Comparison of ENCODE assay signal across 10 mouse cellular contexts in the genomic region with DNA sequence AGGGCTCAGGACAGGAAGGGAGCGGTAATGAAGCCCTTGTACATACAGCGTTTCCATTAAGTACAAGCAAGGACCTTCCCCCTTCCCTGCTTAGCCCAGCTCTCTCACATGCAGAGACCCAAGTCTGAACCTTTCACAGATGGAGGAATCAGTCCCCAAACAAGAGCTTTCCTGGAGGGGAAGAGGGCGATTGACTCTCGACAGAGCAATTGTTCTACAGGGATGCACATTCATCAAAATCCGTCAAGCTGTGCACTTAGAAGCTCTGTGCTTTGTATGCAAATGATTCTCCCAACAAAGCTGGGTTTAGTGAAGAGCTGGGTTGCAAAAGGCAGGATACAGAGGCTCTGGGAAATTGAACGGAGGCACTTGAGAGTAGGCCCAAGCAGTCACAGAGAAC.
DNase-seq lines count a peak whose midpoint lies in the region; ATAC-seq lines count a peak whose summit lies in the region.
"Had no signal": no experiment of that assay in that cellular context is flagged by ENCODE, and none has a peak within 500 bp of the region (broad histone marks: within the 10 kb centered on the region; RNA-seq: fewer than 3 reads in every experiment).

No protein-coding gene starts in this region.

- ATAC-seq in kidney, embryonic 14.5 days (ENCODE audit: low FRiP score, low TSS enrichment), result no peak
- ATAC-seq in limb, embryonic 11.5 days (ENCODE audit: insufficient number of reproducible peaks, low FRiP score, low TSS enrichment, low read depth), result no peak

- H3K36me3 ChIP-seq in kidney, embryonic 14.5 days (ENCODE audit: control insufficient read depth, insufficient read depth, low read length), result no peaks in the 10 kb centered on the region
- H3K36me3 ChIP-seq in limb, embryonic 11.5 days (ENCODE audit: control insufficient read depth, insufficient read depth, low read length), result no peaks in the 10 kb centered on the region
- H3K36me3 ChIP-seq: G1E had no signal

- WGBS in kidney, embryonic 14.5 days, result 38% methylated on average over 6 of the region's 6 CpGs
- 25% methylated on average over 6 of the region's 6 CpGs for WGBS in limb, embryonic 11.5 days

- no peak overlapping the region for H3K4me2 ChIP-seq in kidney, embryonic 14.5 days (replicated peaks; ENCODE audit: low read depth, low read length)
- no peak overlapping the region for H3K4me2 ChIP-seq in limb, embryonic 11.5 days (ENCODE audit: low read depth, severe bottlenecking)

- H3K4me1 ChIP-seq in kidney, embryonic 14.5 days (ENCODE audit: control insufficient read depth, insufficient read depth, low read length), result peaks cover 57% of the 10 kb centered on the region
- peaks cover 56% of the 10 kb centered on the region for H3K4me1 ChIP-seq in brown adipose tissue, adult 24 weeks (ENCODE audit: control insufficient read depth, insufficient read depth, insufficient read length, low read length)
- peaks cover 52% of the 10 kb centered on the region for H3K4me1 ChIP-seq in limb, embryonic 11.5 days (ENCODE audit: control insufficient read depth, insufficient read depth, low read length)

- H3K4me3 ChIP-seq in kidney, embryonic 14.5 days (ENCODE audit: low read length), result no peak overlapping the region
- H3K4me3 ChIP-seq in brown adipose tissue, adult 24 weeks (ENCODE audit: insufficient read depth, low read depth, low read length), result no peak overlapping the region
- no peak overlapping the region for H3K4me3 ChIP-seq in limb, embryonic 11.5 days (ENCODE audit: low read depth, low read length)

- no peak overlapping the region for H3K9ac ChIP-seq in kidney, embryonic 14.5 days (ENCODE audit: low read depth, low read length)
- H3K9ac ChIP-seq in limb, embryonic 11.5 days (ENCODE audit: low read length), result no peak overlapping the region

- 0 out of 2 replicates have a peak, but pooled peaks cover 2% of the 10 kb centered on the region for H3K9me3 ChIP-seq in kidney, embryonic 14.5 days (ENCODE audit: control insufficient read depth, low read length)
- no peaks in the 10 kb centered on the region for H3K9me3 ChIP-seq in limb, embryonic 11.5 days (ENCODE audit: control insufficient read depth, low read length)
- H3K9me3 ChIP-seq: G1E had no signal

- H3K27me3 ChIP-seq in kidney, embryonic 14.5 days (ENCODE audit: control insufficient read depth, insufficient read depth, low read length), result no peaks in the 10 kb centered on the region
- no peaks in the 10 kb centered on the region for H3K27me3 ChIP-seq in limb, embryonic 11.5 days (ENCODE audit: control insufficient read depth, insufficient read depth, low read length)

- peak overlapping the region; percentile 75 for H3K27ac ChIP-seq in kidney, embryonic 14.5 days (ENCODE audit: low read depth, low read length)
- H3K27ac ChIP-seq in brown adipose tissue, adult 24 weeks (replicated peaks; ENCODE audit: low read depth, low read length), result peak overlapping the region; percentile 29
- peak overlapping the region; percentile 96 for H3K27ac ChIP-seq in limb, embryonic 11.5 days (replicated peaks; ENCODE audit: low read depth, low read length)

- DNase-seq in kidney, adult 8-10 months, result no peak
- DNase-seq in R1 (ENCODE audit: low read depth, low spot score), result peak; percentile 90
- DNase-seq in limb, embryonic 11.5 days (ENCODE audit: low spot score), result no peak
- no peak for DNase-seq in retina, embryonic 14.5 days (ENCODE audit: low spot score)
- DNase-seq in cerebellum, postnatal 25 days, result no peak
- DNase-seq in gastrocnemius, postnatal 4 days (ENCODE audit: low spot score in 2 of 2), result no peak
- DNase-seq: spleen, adult 18-20 months had no signal

Comparison
In these comparisons a context has a peak if more than half of its experiments do, and no peak if none do; other contexts are left out.
1. H3K27ac ChIP-seq: peak in every context shown above with its lines; median percentile 96 in limb, embryonic 11.5 days; 75 in kidney, embryonic 14.5 days; 29 in brown adipose tissue, adult 24 weeks.